Mouse (Mus musculus): ENCODE results near the gene 9930104L06Rik. TPM values are rescaled to one million over a fixed set of nuclear protein-coding genes. Genes with fewer than 3 reads are reported as not detected.
"Not testable (repeated sequence)": the region's sequence is repeated elsewhere in the genome, so short reads cannot be mapped to it uniquely, and the experiment has no call there.

Gene 9930104L06Rik
- 10 to 100 TPM; 13.8 to 22.7 (median 21.0) TPM for total RNA-seq (2022)

DNA sequence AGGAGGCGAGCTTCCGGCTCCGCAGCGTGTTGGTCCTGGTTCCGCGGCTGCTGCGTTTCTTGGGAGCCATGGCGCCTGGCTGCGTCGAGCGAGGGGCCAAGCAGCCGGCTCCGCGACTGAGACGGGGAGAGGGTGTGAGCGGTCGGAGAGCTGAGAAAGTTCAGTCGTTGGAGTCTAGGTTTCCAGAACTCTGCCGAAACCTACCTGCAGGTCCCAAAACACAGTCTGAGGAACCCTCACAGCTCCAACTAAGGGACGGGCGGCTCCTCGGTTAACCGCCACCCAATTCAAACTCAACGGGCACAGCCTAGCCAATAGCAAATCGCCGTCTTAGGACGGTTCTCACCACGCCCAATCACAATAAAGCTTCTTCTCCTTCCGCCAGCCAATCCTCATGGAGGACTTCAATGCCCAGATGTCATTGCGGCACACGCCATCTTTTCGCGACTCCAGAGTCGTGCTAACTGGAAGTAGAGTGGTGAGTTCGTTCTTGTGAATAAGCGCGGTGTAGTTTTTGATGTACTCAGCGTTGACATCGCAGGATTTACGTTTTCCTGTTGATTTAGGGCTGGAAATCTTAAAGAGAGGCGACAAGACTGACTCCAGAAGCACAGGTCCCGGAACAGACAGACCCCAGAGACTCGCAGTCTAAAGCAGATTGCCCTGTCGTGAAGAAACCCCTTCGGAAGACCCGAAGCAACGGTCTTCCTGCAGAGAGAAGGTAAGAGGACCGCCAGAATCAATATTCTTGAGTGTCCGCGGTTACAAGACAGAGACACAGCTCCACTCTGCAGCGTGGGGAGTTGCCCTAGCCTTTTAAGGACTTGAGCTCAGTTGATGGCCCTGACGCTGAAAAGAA is at the start of gene 9930104L06Rik:
TSS of gene 9930104L06Rik (plus strand) at position 436 of the 859 bp plus-strand sequence.
- peak; percentile 95 for DNase-seq

- no peak for DNase-seq
These were observed 48.1 kb upstream of the 9930104L06Rik start for GRCm38 (mm10) chr4:124888702-124889101.

DNA sequence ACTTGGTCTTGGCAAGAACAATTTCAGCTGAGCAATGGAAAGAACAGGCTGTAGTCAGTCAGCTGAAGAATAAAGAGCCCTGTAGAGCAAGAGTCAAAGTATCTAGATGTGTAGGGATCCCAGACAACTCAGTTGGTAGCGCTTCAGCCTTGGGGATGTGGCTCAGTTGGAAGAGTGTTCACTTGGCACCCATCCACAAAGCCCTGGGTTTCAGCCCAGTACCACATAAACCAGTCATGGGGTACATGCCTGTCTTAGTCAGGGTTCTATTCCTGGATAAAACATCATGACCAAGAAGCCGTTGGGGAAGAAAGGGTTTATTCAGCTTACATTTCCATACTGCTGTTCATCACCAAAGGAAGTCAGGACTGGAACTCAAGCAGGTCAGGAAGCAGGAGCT is 46.9 kb upstream of the 9930104L06Rik start:
- DNase-seq = no peak

DNA sequence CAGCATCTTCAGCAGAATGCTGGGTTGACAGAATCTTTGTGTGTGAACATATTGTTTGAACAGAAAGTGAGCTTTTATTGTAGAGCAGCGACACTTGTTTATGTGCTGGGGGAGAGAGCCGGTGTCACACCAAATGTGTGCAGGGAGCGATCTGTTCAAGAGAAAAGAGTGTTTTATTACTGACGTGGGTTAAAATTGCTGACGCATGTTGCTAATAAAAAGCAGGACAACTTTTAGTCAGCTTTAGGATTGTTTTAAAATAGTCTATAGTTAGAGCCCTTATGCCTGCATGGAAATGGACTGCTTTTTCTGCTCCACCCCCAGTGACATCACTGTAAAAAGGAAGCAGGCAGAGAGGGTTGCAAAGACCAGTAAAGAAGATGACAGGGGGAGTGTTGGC is 46.0 kb upstream of the 9930104L06Rik start:
- no peak for DNase-seq

- no peak for DNase-seq
These were observed 43.1 kb upstream of the 9930104L06Rik start for GRCm38 (mm10) chr4:124893769-124894168.

DNA sequence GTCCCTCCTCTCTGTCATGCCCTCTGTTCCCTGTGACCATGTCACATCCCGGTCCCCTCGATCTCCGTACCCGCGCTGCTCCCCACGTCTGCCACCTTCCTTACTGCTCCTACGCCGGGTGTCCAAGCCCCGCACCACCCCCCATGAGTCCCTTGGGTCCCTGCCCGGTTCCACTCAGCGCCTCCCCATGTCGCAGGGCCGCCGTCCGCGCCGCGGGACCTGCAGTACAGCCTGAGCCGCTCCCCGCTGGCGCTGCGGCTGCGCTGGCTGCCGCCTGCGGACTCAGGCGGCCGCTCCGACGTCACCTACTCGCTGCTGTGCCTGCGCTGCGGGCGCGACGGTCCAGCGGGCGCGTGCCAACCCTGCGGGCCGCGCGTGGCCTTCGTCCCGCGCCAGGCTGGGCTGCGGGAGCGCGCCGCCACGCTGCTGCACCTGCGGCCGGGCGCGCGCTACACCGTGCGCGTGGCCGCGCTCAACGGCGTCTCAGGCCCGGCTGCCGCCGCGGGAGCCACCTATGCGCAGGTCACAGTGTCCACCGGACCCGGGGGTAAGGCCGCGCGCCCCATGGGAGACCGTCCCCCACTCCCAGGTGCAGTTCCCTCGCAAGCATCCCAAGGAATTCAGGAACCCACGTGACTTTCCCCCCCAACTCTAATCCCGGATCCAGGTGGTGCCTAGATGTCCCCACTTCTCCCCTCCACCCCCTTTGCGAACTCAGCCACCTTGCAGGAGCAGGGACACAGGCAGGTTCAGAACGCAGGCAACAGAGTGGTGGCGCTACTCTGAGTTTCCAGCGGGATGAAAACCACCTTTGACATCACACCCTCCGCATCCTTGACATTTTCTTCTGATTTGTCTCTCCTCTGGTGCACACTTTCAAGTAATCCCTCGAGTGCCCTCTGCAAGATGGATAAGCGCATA is 42.1 kb upstream of the 9930104L06Rik start:
- no peak for DNase-seq

DNA sequence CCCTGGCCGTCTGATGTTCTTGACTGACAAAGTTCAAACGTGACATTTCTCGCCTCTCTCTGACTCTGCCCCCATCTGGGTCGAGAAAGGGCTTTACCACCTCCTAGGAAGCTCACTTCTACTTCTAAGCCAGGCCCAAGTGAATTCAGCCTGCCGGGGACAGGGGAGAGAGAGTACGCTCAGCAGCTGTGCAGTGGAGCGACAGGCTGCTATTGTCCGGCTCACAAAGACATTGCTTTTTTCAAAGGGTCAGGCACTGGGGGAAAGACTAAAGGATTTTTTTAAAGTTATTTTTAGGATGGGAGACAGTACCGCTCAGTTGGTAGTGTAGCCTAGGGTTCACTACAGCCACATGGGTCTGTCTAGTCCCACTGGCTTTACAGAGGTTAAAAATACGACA is 38.4 kb upstream of the 9930104L06Rik start:
- DNase-seq = no peak

DNA sequence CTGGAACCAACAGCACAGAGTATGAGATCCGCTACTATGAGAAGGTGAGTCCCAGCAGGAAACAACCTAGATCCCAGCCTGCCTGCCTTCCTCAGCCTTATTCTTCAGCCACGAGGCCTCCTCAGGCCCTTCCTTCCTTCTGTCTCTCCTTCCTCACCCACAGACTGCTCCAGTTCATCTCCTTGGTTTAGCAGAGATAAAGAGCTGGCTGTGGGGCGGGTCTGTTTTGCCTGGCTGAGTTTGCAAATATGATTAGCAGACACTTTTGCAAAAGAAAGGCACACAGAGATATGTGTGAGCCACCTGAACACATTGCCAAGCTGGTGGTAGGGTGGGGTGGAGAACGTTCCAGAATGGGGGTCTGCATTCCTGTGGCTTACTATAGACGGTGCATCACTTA is 36.9 kb upstream of the 9930104L06Rik start:
- DNase-seq = no peak

DNA sequence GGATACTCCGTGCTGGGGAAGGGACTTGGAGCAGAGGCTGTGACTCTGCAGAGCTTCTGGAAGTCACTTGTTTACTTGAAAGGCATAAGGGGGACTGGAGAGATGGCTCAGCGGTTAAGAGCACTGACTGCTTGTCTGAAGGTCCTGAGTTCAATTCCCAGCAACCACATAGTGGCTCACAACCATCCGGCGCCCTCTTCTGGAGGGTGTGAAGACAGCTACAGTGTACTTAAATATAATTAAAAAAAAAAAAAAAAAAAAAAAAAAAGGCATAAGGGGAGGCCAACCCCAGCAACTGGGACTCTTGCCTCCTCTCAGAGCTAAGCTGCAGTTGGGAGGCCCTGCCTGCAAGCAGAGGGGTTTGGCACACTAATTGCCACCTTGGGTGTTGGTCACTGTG is 31.4 kb upstream of the 9930104L06Rik start:
- no peak for DNase-seq

DNA sequence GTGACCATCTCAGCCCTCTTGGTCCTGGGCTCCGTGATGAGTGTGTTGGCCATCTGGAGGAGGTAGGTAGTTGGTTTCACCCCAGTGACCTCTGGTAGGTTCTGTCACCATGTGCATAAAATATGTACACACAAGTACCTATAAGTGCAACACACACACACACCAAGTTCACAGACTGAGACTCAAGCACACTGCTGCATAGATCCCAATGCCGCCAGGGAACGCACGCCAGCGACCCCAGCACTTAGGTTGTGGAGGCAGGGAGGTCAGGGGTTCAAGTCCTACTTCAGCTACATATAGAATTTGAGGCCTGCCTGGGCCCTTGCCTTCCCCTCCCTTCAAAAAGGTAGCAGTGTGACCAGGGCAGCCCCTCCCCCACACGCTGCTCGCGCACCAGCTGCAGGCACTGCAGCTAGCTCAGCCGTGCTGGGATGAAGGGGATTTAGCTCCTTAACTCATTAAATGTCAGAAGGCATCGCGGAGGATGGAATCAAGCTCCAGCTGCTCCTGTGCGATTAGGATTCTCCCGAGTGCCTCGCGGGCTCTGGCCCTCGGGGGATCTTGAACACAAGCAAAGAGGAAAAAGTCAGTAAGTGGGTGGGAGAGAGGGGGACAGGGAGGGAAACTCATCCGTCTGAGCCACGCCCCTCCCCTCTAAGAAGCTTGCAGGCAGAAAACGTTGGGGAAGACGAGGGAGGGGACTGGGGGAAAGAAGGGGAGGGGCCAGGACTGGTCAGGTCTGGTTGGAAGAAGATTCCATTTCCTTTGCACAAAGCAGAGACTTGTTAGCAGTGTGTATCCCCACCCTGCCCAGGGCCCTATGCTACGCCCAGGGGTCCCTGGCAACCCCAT is 30.7 kb upstream of the 9930104L06Rik start:
- no peak for DNase-seq

- DNase-seq = no peak
These were observed 8.7 kb upstream of the 9930104L06Rik start for GRCm38 (mm10) chr4:124928102-124928501.

GRCm38 (mm10) chr4:124939211-124939610 is 2.4 kb downstream of the 9930104L06Rik start, which contains the start of gene Cdca8:
Gene Cdca8 (minus strand): TSS chr4:124939311.
- DNase-seq = not testable (repeated sequence)

GRCm38 (mm10) chr4:124943022-124943421 is 6.2 kb downstream of the 9930104L06Rik start:
- DNase-seq = peak; percentile 25

GRCm38 (mm10) chr4:124943781-124944180 is 6.9 kb downstream of the 9930104L06Rik start:
- DNase-seq = no peak

DNA sequence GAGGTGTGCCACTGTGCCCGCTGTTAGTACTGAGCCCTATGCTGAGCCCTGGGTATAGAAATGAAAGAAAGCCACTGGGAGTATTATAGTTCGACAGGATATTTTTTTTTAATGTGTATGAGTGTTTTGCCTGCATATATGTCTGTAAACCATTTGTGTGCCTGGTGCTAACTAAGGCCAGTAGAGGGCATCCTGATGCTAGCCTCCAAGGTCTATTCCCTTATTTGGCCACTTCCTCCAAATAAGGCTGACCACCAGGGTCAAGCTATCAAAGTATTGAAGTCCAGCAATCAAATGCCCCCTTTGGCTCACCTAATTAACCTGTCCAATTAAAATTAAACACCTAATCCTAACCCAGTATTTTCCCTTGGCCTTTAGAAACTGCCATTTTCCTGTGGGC is 8.1 kb downstream of the 9930104L06Rik start:
- DNase-seq = no peak

- no peak for DNase-seq
These were observed 12.6 kb downstream of the 9930104L06Rik start for GRCm38 (mm10) chr4:124949488-124949887.

DNA sequence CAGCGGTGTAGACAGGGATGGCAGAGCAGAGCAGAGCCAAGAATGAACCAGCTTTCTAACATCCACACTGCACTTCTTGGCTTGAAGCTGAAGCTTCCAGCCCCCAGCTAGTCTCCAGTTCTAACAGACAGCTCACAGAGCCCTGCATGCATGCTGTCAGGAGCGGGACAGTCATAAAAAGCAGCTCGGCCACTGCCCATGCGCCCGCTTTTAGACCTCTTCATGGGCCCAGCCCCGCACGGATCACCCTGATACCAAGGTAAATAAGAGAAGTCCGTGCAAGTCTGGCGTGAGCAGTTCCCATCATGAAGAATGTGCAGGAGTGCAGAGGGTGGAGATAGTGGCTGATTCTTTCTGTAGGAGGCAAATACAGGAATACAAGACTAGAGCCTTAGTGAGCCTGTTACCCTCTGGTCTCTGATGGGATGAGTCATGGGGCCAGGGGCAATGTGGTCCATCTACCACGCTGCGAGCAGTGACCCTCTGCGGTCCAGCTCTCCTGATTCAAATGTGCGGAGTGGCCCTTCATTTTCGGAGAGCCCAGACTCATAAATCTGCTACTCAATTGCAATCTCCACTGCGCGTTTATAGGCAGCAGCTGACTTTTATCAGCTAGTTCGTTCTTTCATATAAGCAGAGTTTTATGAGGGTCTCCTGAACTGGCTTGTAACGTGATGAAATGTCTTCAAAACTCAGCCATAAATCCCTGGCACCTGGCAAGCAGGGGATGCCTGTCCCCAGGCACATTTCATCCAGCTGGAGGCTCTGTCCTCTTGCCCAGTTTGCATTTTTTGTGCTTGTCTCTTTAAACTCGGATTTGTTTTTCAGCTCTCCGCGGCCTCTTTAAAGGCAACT is 13.6 kb downstream of the 9930104L06Rik start:
- DNase-seq = no peak

- DNase-seq = no peak
These were observed 14.2 kb downstream of the 9930104L06Rik start for GRCm38 (mm10) chr4:124951036-124951433.

GRCm38 (mm10) chr4:124953546-124953945 is 16.7 kb downstream of the 9930104L06Rik start:
- no peak for DNase-seq

- DNase-seq = no peak
These were observed 20.4 kb downstream of the 9930104L06Rik start for GRCm38 (mm10) chr4:124957284-124957683.

DNA sequence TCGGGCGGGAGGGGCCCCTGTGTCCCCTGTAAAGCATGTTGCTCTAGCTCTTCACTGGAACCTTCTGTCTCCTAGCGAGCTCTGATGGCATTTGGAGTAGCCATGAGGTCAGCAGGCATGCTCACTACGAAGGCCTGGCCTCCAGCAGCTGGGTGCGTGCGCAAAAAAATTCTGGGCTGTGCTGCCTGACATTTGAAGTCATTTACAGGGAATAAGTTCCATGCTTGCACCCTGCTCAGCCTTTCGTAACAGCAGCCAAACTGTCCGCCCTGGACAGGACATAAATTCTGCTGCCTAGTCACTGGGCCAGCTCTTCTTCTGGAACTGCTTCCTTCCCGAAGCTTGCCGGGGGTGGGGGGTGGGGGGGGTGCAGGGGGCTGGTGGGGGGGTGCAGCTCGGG is 22.2 kb downstream of the 9930104L06Rik start:
- peak; percentile 73 for DNase-seq
